Mouse (Mus musculus) spleen, adult 2 months (tissue): ENCODE measurements around the gene 4933424G06Rik.

ENCODE experiments used
- CTCF ChIP-seq: fragments of 200-500 bp; IDR thresholded peaks from 2 replicates; pipeline ENCODE4 v1.5.1; 2011; ENCODE audit warnings: mild to moderate bottlenecking, inconsistent platforms; ENCODE audit not compliant: insufficient read depth, insufficient read length, insufficient replicate concordance; ENCODE audit errors: extremely low read depth
- POLR2A ChIP-seq: fragments of 200-500 bp; IDR thresholded peaks from 2 replicates; pipeline ENCODE4 v1.6.1; 2011; ENCODE audit warnings: low read depth, low read length, inconsistent platforms

GRCm38 (mm10) chr1:36772198-36772934 is 62.4 kb downstream of the 4933424G06Rik start:
- TF ChIP-seq POLR2A (no peak), CTCF (no peak)
